In genomic region chr1:93654798-93655197, GRCm38 (mm10) we compare ENCODE assay signal across 26 mouse cellular contexts. TPM values are rescaled to one million over a fixed set of nuclear protein-coding genes. Genes with fewer than 3 reads are reported as not detected.
DNase-seq lines count a peak whose midpoint lies in the region; ATAC-seq and TF ChIP-seq lines count a peak whose summit lies in the region.
"Had no signal": no experiment of that assay in that cellular context is flagged by ENCODE, and none has a peak within 500 bp of the region (broad histone marks: within the 10 kb centered on the region; RNA-seq: fewer than 3 reads in every experiment).

No protein-coding gene starts in this region.

- WGBS in kidney, embryonic 15.5 days: 61% methylated on average over 2 of the region's 2 CpGs
- 58% methylated on average over 2 of the region's 2 CpGs for WGBS in intestine, embryonic 15.5 days
- 48% methylated on average over 2 of the region's 2 CpGs for WGBS in liver, embryonic 14.5 days (ENCODE audit: insufficient replicate concordance)
- whole genome bisulfite sequencing in small intestine, adult 2 months: 17% methylated on average over 2 of the region's 2 CpGs
- 84% methylated on average over 2 of the region's 2 CpGs for whole genome bisulfite sequencing in hindbrain, embryonic 10.5 days

- no peak for DNase-seq in kidney, adult 8-10 months
- DNase-seq in liver, embryonic 14.5 days (ENCODE audit: low read depth in 3 of 3, low spot score in 3 of 3): no peak
- DNase-seq in ovary, postnatal 10 days (ENCODE audit: low spot score): no peak
- no peak for DNase-seq in gastrocnemius, adult 2 months
- DNase-seq in hindbrain, embryonic 10.5 days (ENCODE audit: low spot score): no peak
- DNase-seq: adrenal gland, adult 8-10 months; adrenal gland, postnatal 36 days; B cell, adult 2 months; cerebellum, adult 2 months; cerebellum, postnatal 10 days; embryo, embryonic 11 days; gastrocnemius, postnatal 10 days; heart, adult 18-20 months; heart, postnatal 36 days had no signal

- no peak overlapping the region for H3K4me3 ChIP-seq in kidney, embryonic 15.5 days (replicated peaks)
- H3K4me3 ChIP-seq in intestine, embryonic 15.5 days (replicated peaks): no peak overlapping the region
- H3K4me3 ChIP-seq in liver, embryonic 14.5 days (ENCODE audit: insufficient read depth in 1 of 2, low read depth in 2 of 2, low read length in 2 of 2): no peak overlapping the region
- H3K4me3 ChIP-seq in small intestine, adult 2 months (ENCODE audit: low read depth, low read length): no peak overlapping the region
- H3K4me3 ChIP-seq in gastrocnemius, adult 2 months: no peak overlapping the region
- no peak overlapping the region for H3K4me3 ChIP-seq in hindbrain, embryonic 10.5 days
- H3K4me3 ChIP-seq: embryonic facial prominence, embryonic 15.5 days; erythroblast, embryonic 14.5 days; forebrain, embryonic 10.5 days; heart, embryonic 10.5 days; heart, embryonic 15.5 days; hindbrain, embryonic 12.5 days had no signal

- H3K4me1 ChIP-seq in kidney, embryonic 15.5 days: peaks cover 4% of the 10 kb centered on the region; the same call in 1 of the 2 replicates
- no peaks in the 10 kb centered on the region; the same call in 1 of the 2 replicates for H3K4me1 ChIP-seq in intestine, embryonic 15.5 days (replicated peaks)
- 0 out of 4 replicates have a peak, but pooled peaks cover 0 to under 1% of the 10 kb centered on the region in 2 experiments for H3K4me1 ChIP-seq in liver, embryonic 14.5 days (replicated peaks; ENCODE audit: control insufficient read depth in 2 of 2, insufficient read depth in 2 of 2, low read length in 1 of 2)
- H3K4me1 ChIP-seq in small intestine, adult 2 months (ENCODE audit: control insufficient read depth, insufficient read depth, insufficient read length, low read length): peaks cover 9% of the 10 kb centered on the region; the same call in 1 of the 2 replicates
- peaks cover 4% of the 10 kb centered on the region; the same call in 1 of the 2 replicates for H3K4me1 ChIP-seq in hindbrain, embryonic 10.5 days (replicated peaks)
- H3K4me1 ChIP-seq: embryonic facial prominence, embryonic 15.5 days; heart, embryonic 15.5 days; hindbrain, embryonic 12.5 days had no signal

- no peak for TF ChIP-seq CTCF in liver, embryonic 14.5 days (IDR thresholded peaks at IDR 0.05; ENCODE audit: low read depth)
- TF ChIP-seq CTCF in small intestine, adult 2 months (IDR thresholded peaks at IDR 0.05; ENCODE audit: extremely low read depth, insufficient read length, insufficient replicate concordance, low read depth, low read length): no peak
- TF ChIP-seq CTCF in gastrocnemius, adult 2 months (IDR thresholded peaks at IDR 0.05): no peak

- H3K27ac ChIP-seq in kidney, embryonic 15.5 days: 0 out of 2 replicates have a peak overlapping the region, but pooled peaks have one; percentile 42
- H3K27ac ChIP-seq in intestine, embryonic 15.5 days: no peak overlapping the region
- H3K27ac ChIP-seq in liver, embryonic 14.5 days: no peak overlapping the region
- peak overlapping the region; percentile 100 for H3K27ac ChIP-seq in small intestine, adult 2 months (ENCODE audit: insufficient read depth, low read depth, low read length)
- no peak overlapping the region for H3K27ac ChIP-seq in gastrocnemius, adult 2 months
- H3K27ac ChIP-seq in hindbrain, embryonic 10.5 days: no peak overlapping the region
- H3K27ac ChIP-seq: embryonic facial prominence, embryonic 15.5 days; forebrain, embryonic 10.5 days; heart, embryonic 10.5 days; heart, embryonic 15.5 days; hindbrain, embryonic 12.5 days had no signal

- no peak for TF ChIP-seq EP300 in liver, embryonic 14.5 days (IDR thresholded peaks at IDR 0.05; ENCODE audit: low read depth)

- no peak overlapping the region for H3K4me2 ChIP-seq in kidney, embryonic 15.5 days
- no peak overlapping the region for H3K4me2 ChIP-seq in intestine, embryonic 15.5 days (replicated peaks)
- H3K4me2 ChIP-seq in liver, embryonic 14.5 days (ENCODE audit: low read depth): no peak overlapping the region
- H3K4me2 ChIP-seq: embryonic facial prominence, embryonic 15.5 days; heart, embryonic 15.5 days; hindbrain, embryonic 12.5 days had no signal

- TF ChIP-seq POLR2A in small intestine, adult 2 months (IDR thresholded peaks at IDR 0.05; ENCODE audit: low read depth, low read length): no peak; the same call in 1 of the 2 replicates

- ATAC-seq in kidney, embryonic 15.5 days (replicated peaks; ENCODE audit: low FRiP score): no peak
- ATAC-seq in intestine, embryonic 15.5 days: peak; percentile 77
- ATAC-seq in liver, embryonic 14.5 days (ENCODE audit: insufficient read depth): peak; percentile 59; the same call in 1 of the 2 replicates
- ATAC-seq: CD4-positive, CD25-positive, alpha-beta regulatory T cell, adult 4 months; forebrain, embryonic 14.5 days had no signal

- H3K9ac ChIP-seq in kidney, embryonic 15.5 days: no peak overlapping the region
- no peak overlapping the region for H3K9ac ChIP-seq in intestine, embryonic 15.5 days
- H3K9ac ChIP-seq in liver, embryonic 14.5 days (replicated peaks): no peak overlapping the region
- H3K9ac ChIP-seq: embryonic facial prominence, embryonic 15.5 days; heart, embryonic 15.5 days; hindbrain, embryonic 12.5 days had no signal

- no peaks in the 10 kb centered on the region for H3K27me3 ChIP-seq in kidney, embryonic 15.5 days
- no peaks in the 10 kb centered on the region for H3K27me3 ChIP-seq in intestine, embryonic 15.5 days (replicated peaks)
- no peaks in the 10 kb centered on the region for H3K27me3 ChIP-seq in liver, embryonic 14.5 days (ENCODE audit: control insufficient read depth, insufficient read depth, low read length)
- no peaks in the 10 kb centered on the region for H3K27me3 ChIP-seq in small intestine, adult 2 months (ENCODE audit: control insufficient read depth, insufficient read depth, low read length)
- H3K27me3 ChIP-seq in hindbrain, embryonic 10.5 days (ENCODE audit: insufficient read depth, poor library complexity, severe bottlenecking): no peaks in the 10 kb centered on the region
- H3K27me3 ChIP-seq: embryonic facial prominence, embryonic 15.5 days; heart, embryonic 15.5 days had no signal

- no peaks in the 10 kb centered on the region; the same call in 1 of the 2 replicates for H3K9me3 ChIP-seq in kidney, embryonic 15.5 days (replicated peaks)
- H3K9me3 ChIP-seq in intestine, embryonic 15.5 days: no peaks in the 10 kb centered on the region
- no peaks in the 10 kb centered on the region for H3K9me3 ChIP-seq in liver, embryonic 14.5 days (ENCODE audit: control insufficient read depth, low read length)
- 0 out of 2 replicates have a peak, but pooled peaks cover 5% of the 10 kb centered on the region for H3K9me3 ChIP-seq in hindbrain, embryonic 10.5 days
- H3K9me3 ChIP-seq: embryonic facial prominence, embryonic 15.5 days; forebrain, embryonic 10.5 days; G1E; heart, embryonic 10.5 days; heart, embryonic 15.5 days; hindbrain, embryonic 12.5 days had no signal

- no peaks in the 10 kb centered on the region for H3K36me3 ChIP-seq in kidney, embryonic 15.5 days
- no peaks in the 10 kb centered on the region for H3K36me3 ChIP-seq in intestine, embryonic 15.5 days
- H3K36me3 ChIP-seq in liver, embryonic 14.5 days (replicated peaks; ENCODE audit: control insufficient read depth, insufficient read depth, low read depth): no peaks in the 10 kb centered on the region
- H3K36me3 ChIP-seq in small intestine, adult 2 months (ENCODE audit: control insufficient read depth, insufficient read depth, low read length): no peaks in the 10 kb centered on the region
- no peaks in the 10 kb centered on the region for H3K36me3 ChIP-seq in hindbrain, embryonic 10.5 days
- H3K36me3 ChIP-seq: embryonic facial prominence, embryonic 15.5 days; forebrain, embryonic 10.5 days; G1E; heart, embryonic 10.5 days; heart, embryonic 15.5 days; hindbrain, embryonic 12.5 days had no signal

- intact Hi-C loops in gastrocnemius, adult 2 months (cut with DNase I): no loop called here

RNA-seq across cellular contexts. Expression of gene Stk25, which starts 3.7 kb away (rescaled TPM):
- polyA plus RNA-seq in kidney, embryonic 15.5 days (2015; fragmentation: Nextera tagmentation; extraction: Ambion mirVana): 169 and 180 TPM in 2 replicates
- 143 and 174 TPM in 2 replicates for polyA plus RNA-seq in intestine, embryonic 15.5 days (2015; fragmentation: Nextera tagmentation; extraction: Ambion mirVana)
- polyA plus RNA-seq in liver, embryonic 14.5 days (2012; rRNA removed): 28.4 and 39.2 TPM in 2 replicates
- 39.9 and 41.1 TPM in 2 replicates for polyA plus RNA-seq in liver, embryonic 14.5 days (2014; fragmentation: Nextera tagmentation; extraction: Ambion mirVana)
- 217 and 306 TPM in 2 replicates for polyA plus RNA-seq in small intestine, adult 2 months (2012; rRNA removed)
- 10 to 100 TPM; 90.1 to 90.5 TPM for total RNA-seq in gastrocnemius, adult 2 months (2021)
- polyA plus RNA-seq in hindbrain, embryonic 10.5 days (2016; fragmentation: Nextera tagmentation; extraction: Ambion mirVana): 177 and 215 TPM in 2 replicates

RNA-seq across cellular contexts. Expression of gene Bok, which starts 30.7 kb away (rescaled TPM):
- 79.2 and 92.8 TPM in 2 replicates for polyA plus RNA-seq in kidney, embryonic 15.5 days (2015; fragmentation: Nextera tagmentation; extraction: Ambion mirVana)
- 48.3 and 54.9 TPM in 2 replicates for polyA plus RNA-seq in intestine, embryonic 15.5 days (2015; fragmentation: Nextera tagmentation; extraction: Ambion mirVana)
- polyA plus RNA-seq in liver, embryonic 14.5 days (2012; rRNA removed): 1.9 TPM in 2 replicates
- 2.8 and 3.0 TPM in 2 replicates for polyA plus RNA-seq in liver, embryonic 14.5 days (2014; fragmentation: Nextera tagmentation; extraction: Ambion mirVana)
- polyA plus RNA-seq in small intestine, adult 2 months (2012; rRNA removed): 57.1 and 106 TPM in 2 replicates
- 1 to 10 TPM in 1 of 2 experiments, under 1 TPM in 1; 0.59 to 1.1 TPM for total RNA-seq in gastrocnemius, adult 2 months (2021)
- polyA plus RNA-seq in hindbrain, embryonic 10.5 days (2016; fragmentation: Nextera tagmentation; extraction: Ambion mirVana): 38.7 and 41.6 TPM in 2 replicates
- total RNA-seq: G1E had no signal
- polyA plus RNA-seq: CD4-positive, CD25-positive, alpha-beta regulatory T cell, adult 4 months; erythroblast, embryonic 14.5 days; G1E had no signal

Comparison
In these comparisons a context has a peak if more than half of its experiments do, and no peak if none do; other contexts are left out.
1. H3K27ac ChIP-seq: peak in kidney, embryonic 15.5 days (single experiment) and small intestine, adult 2 months (single experiment); none in intestine, embryonic 15.5 days (single experiment), liver, embryonic 14.5 days (single experiment), gastrocnemius, adult 2 months (single experiment) and hindbrain, embryonic 10.5 days (single experiment).